In the genomic region with DNA sequence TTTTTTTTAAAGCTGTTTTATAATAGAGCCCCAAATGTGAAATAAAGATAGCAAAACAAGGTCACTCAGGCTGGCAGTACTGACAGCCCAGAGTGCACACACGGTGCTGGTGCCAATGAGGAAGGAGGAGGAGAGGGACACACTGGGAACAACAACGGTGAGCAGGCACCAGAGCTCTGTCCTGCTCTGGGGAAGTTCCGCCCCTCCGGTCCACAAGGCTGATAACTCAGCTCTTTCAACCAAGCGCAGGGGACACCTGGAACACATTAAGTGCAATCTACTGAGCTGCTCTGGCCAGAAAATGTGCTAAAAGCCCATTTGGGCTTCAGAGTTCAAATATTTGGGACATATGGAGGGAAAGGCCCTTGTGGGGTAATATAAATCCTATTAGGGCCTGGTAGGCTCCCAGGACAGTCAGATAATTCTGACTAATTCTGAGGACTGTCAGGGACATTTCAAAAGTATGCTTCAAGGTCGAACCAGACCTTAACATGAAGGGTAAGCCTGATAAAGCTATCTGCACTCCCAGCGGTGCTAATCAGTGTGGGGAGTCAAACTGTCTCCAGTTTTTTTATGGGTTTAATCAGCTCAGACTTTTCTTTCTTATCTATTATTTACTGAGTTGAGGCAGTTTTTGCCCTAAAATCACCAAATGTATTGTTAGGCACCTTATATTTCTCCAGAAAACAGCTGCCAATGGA, we compare ENCODE assay signal across 10 mouse cellular contexts. TPM values are rescaled to one million over a fixed set of nuclear protein-coding genes. Genes with fewer than 3 reads are reported as not detected.
DNase-seq lines count a peak whose midpoint lies in the region; ATAC-seq and TF ChIP-seq lines count a peak whose summit lies in the region.
"Had no signal": no experiment of that assay in that cellular context is flagged by ENCODE, and none has a peak within 500 bp of the region (broad histone marks: within the 10 kb centered on the region; RNA-seq: fewer than 3 reads in every experiment).

No protein-coding gene starts in this region.

- no peaks in the 10 kb centered on the region for H3K36me3 ChIP-seq in heart, embryonic 12.5 days
- H3K36me3 ChIP-seq in heart, postnatal 0 days (replicated peaks; ENCODE audit: control insufficient read depth, insufficient read depth, low read length): no peaks in the 10 kb centered on the region
- H3K36me3 ChIP-seq: hindbrain, embryonic 15.5 days had no signal

- 5% methylated on average over 7 of the region's 7 CpGs for WGBS in heart, embryonic 12.5 days
- WGBS in heart, postnatal 0 days: 13% methylated on average over 7 of the region's 7 CpGs

- no peak for TF ChIP-seq EP300 in heart, postnatal 0 days (IDR thresholded peaks at IDR 0.05; ENCODE audit: low read depth)

- H3K4me1 ChIP-seq in heart, embryonic 12.5 days (replicated peaks): peaks cover 19% of the 10 kb centered on the region
- peaks cover 8% of the 10 kb centered on the region; the same call in 1 of the 2 replicates for H3K4me1 ChIP-seq in heart, postnatal 0 days (ENCODE audit: control insufficient read depth, insufficient read depth)
- H3K4me1 ChIP-seq: hindbrain, embryonic 15.5 days had no signal

- ATAC-seq in heart, embryonic 12.5 days (ENCODE audit: insufficient number of reproducible peaks, low FRiP score): no peak
- 0 out of 2 replicates have a peak, but pooled peaks have one; percentile 51 for ATAC-seq in heart, postnatal 0 days (ENCODE audit: insufficient read depth, low read depth)
- ATAC-seq in megakaryocyte-erythroid progenitor cell, adult 5-6 weeks (replicated peaks; ENCODE audit: low FRiP score, low TSS enrichment, poor library complexity, severe bottlenecking): peak; percentile 74

- no peak overlapping the region for H3K9ac ChIP-seq in heart, embryonic 12.5 days
- no peak overlapping the region; the same call in 1 of the 2 replicates for H3K9ac ChIP-seq in heart, postnatal 0 days (replicated peaks; ENCODE audit: low read depth, low read length)
- H3K9ac ChIP-seq: hindbrain, embryonic 15.5 days had no signal

- peaks cover 17% of the 10 kb centered on the region for H3K27me3 ChIP-seq in heart, embryonic 12.5 days (replicated peaks)
- peaks cover 4% of the 10 kb centered on the region; the same call in 1 of the 2 replicates for H3K27me3 ChIP-seq in heart, postnatal 0 days (ENCODE audit: control insufficient read depth, insufficient read depth, low read length)
- H3K27me3 ChIP-seq: hindbrain, embryonic 15.5 days had no signal

- H3K9me3 ChIP-seq in heart, embryonic 12.5 days (replicated peaks): no peaks in the 10 kb centered on the region
- no peaks in the 10 kb centered on the region for H3K9me3 ChIP-seq in heart, postnatal 0 days (replicated peaks; ENCODE audit: control insufficient read depth, low read length)
- H3K9me3 ChIP-seq: hindbrain, embryonic 15.5 days had no signal

- H3K27ac ChIP-seq in heart, embryonic 12.5 days (ENCODE audit: poor library complexity, severe bottlenecking): peak overlapping the region; percentile 62
- peak overlapping the region; percentile 71 for H3K27ac ChIP-seq in heart, postnatal 0 days (ENCODE audit: low read depth)
- H3K27ac ChIP-seq: hindbrain, embryonic 15.5 days; layer of hippocampus, adult 2 months had no signal

- no peak for TF ChIP-seq CTCF in heart, postnatal 0 days (IDR thresholded peaks at IDR 0.05; ENCODE audit: low read depth)

- H3K4me3 ChIP-seq in heart, embryonic 12.5 days: no peak overlapping the region
- H3K4me3 ChIP-seq in heart, postnatal 0 days (ENCODE audit: low read depth, low read length): no peak overlapping the region
- H3K4me3 ChIP-seq: hindbrain, embryonic 15.5 days; layer of hippocampus, adult 2 months had no signal

- H3K4me2 ChIP-seq in heart, embryonic 12.5 days: no peak overlapping the region; the same call in 1 of the 2 replicates
- H3K4me2 ChIP-seq in heart, postnatal 0 days (ENCODE audit: low read depth, low read length): no peak overlapping the region
- H3K4me2 ChIP-seq: hindbrain, embryonic 15.5 days had no signal

- no peak for DNase-seq in heart, adult 8-10 months (ENCODE audit: low spot score)
- DNase-seq in c-Kit-positive CD71-positive TER-119-positive erythroid progenitor cells, embryonic 14.5 days (ENCODE audit: low spot score): peak; percentile 56
- peak; percentile 18 for DNase-seq in heart, postnatal 0 days (ENCODE audit: low spot score)
- no peak for DNase-seq in layer of hippocampus, postnatal 10 days (ENCODE audit: low spot score in 2 of 2)
- DNase-seq in lung, postnatal 4 days: no peak
- no peak for DNase-seq in cerebellum, postnatal 14 days

RNA-seq across cellular contexts. Expression of a gene that starts 38.0 kb away (rescaled TPM):
- polyA plus RNA-seq in heart, embryonic 12.5 days (2016; fragmentation: Nextera tagmentation; extraction: Ambion mirVana): 0.15 and 0.59 TPM in 2 replicates
- under 1 TPM; 0.22 to 0.66 (median 0.40) TPM for total RNA-seq in heart, adult 8-10 months (2022)
- not detected in 2 replicates for total RNA-seq in heart, postnatal 0 days (2014; rRNA removed; ENCODE audit: low replicate concordance)
- polyA plus RNA-seq in heart, postnatal 0 days (2015; fragmentation: Nextera tagmentation; extraction: Ambion mirVana): 0.03 and 0.30 TPM in 2 replicates
- total RNA-seq in megakaryocyte-erythroid progenitor cell, adult 5-6 weeks (2014; fragmentation: Nextera tagmentation): not detected in 2 replicates
- not detected in 2 replicates for total RNA-seq in megakaryocyte-erythroid progenitor cell, adult 5-6 weeks (2017)
- total RNA-seq in layer of hippocampus, postnatal 10 days (2021): 1 to 10 TPM; 8.0 to 8.6 TPM

RNA-seq across cellular contexts. Expression of a gene that starts 49.1 kb away (rescaled TPM):
- polyA plus RNA-seq in heart, embryonic 12.5 days (2016; fragmentation: Nextera tagmentation; extraction: Ambion mirVana): 87.4 and 90.0 TPM in 2 replicates
- 100 to 1,000 TPM; 105 to 137 (median 128) TPM for total RNA-seq in heart, adult 8-10 months (2022)
- 70.1 and 79.5 TPM in 2 replicates for total RNA-seq in heart, postnatal 0 days (2014; rRNA removed; ENCODE audit: low replicate concordance)
- polyA plus RNA-seq in heart, postnatal 0 days (2015; fragmentation: Nextera tagmentation; extraction: Ambion mirVana): 69.4 and 75.6 TPM in 2 replicates
- 1.3 and 3.0 TPM in 2 replicates for total RNA-seq in megakaryocyte-erythroid progenitor cell, adult 5-6 weeks (2014; fragmentation: Nextera tagmentation)
- total RNA-seq in megakaryocyte-erythroid progenitor cell, adult 5-6 weeks (2017): 0.50 and 0.52 TPM in 2 replicates
- 100 to 1,000 TPM; 203 to 217 TPM for total RNA-seq in layer of hippocampus, postnatal 10 days (2021)

Comparison
In these comparisons a context has a peak if more than half of its experiments do, and no peak if none do; other contexts are left out.
1. DNase-seq: peak in c-Kit-positive CD71-positive TER-119-positive erythroid progenitor cells, embryonic 14.5 days (single experiment) and heart, postnatal 0 days (single experiment); none in heart, adult 8-10 months (single experiment), layer of hippocampus, postnatal 10 days (0 of 2), lung, postnatal 4 days (0 of 2) and cerebellum, postnatal 14 days (0 of 2).
2. RNA of a gene that starts 49.1 kb away (total RNA-seq): 203 to 217 TPM in layer of hippocampus, postnatal 10 days, 105 to 137 TPM in heart, adult 8-10 months and 70.1 to 79.5 TPM in heart, postnatal 0 days; 0.50 to 3.0 TPM in megakaryocyte-erythroid progenitor cell, adult 5-6 weeks; every median in the first group is over 10 times any median in the second.